Mouse (Mus musculus) hindbrain, postnatal 0 days (tissue): ENCODE data around the gene C2cd5. TPM values are rescaled to one million over a fixed set of nuclear protein-coding genes. Genes with fewer than 3 reads are reported as not detected.

Experiments used
- ATAC-seq: fragments of 200-750 bp; cut with Nextera tagmentation; 2 replicates; pipeline ENCODE4 v1.8.0; 2017; ENCODE audit warnings: mild to moderate bottlenecking, moderate TSS enrichment, moderate library complexity
- DNase-seq: peaks from one replicate; pipeline ENCODE4 v3.0.0-alpha.2; 2015; ENCODE audit warnings: low spot score
- H3K27ac ChIP-seq: fragments of 300-500 bp; sonication (generic); 2 replicates; pipeline ENCODE4 v1.5.1; 2014; ENCODE audit warnings: mild to moderate bottlenecking
- H3K27me3 ChIP-seq: fragments of 300-500 bp; sonication (generic); 2 replicates; pipeline ENCODE4 v1.6.1; 2014; ENCODE audit warnings: low read length, mixed read lengths; ENCODE audit not compliant: insufficient read depth
- H3K36me3 ChIP-seq: fragments of 300-500 bp; sonication (generic); 2 replicates; pipeline ENCODE4 v1.6.1; 2014; ENCODE audit warnings: low read length, mixed read lengths; ENCODE audit not compliant: insufficient read depth
- H3K4me1 ChIP-seq: fragments of 300-500 bp; sonication (generic); 2 replicates; pipeline ENCODE4 v1.6.1; 2014; ENCODE audit warnings: antibody characterized with exemption, low read length, mixed read lengths; ENCODE audit not compliant: insufficient read depth
- H3K4me2 ChIP-seq: fragments of 300-500 bp; sonication (generic); 2 replicates; pipeline ENCODE4 v1.6.1; 2014; ENCODE audit warnings: low read depth, mild to moderate bottlenecking, low read length, moderate library complexity, mixed read lengths
- H3K4me3 ChIP-seq: fragments of 300-500 bp; sonication (generic); 2 replicates; pipeline ENCODE4 v1.5.1; 2014; ENCODE audit warnings: low read length
- H3K9ac ChIP-seq: fragments of 300-500 bp; sonication (generic); replicated peaks from 2 replicates; pipeline ENCODE4 v1.6.1; 2014; ENCODE audit warnings: mild to moderate bottlenecking, low read length, moderate library complexity, mixed read lengths
- H3K9me3 ChIP-seq: fragments of 300-500 bp; sonication (generic); 2 replicates; pipeline ENCODE4 v1.6.1; 2016; ENCODE audit warnings: low read length, mixed read lengths
- CTCF ChIP-seq: IDR thresholded peaks from 2 replicates; pipeline ENCODE4 v1.5.1; 2016; ENCODE audit warnings: antibody characterized with exemption, control low read depth, low read depth
- WGBS: fragments of 180-500 bp; shearing (Covaris S2); extraction: QIAGEN DNeasy Blood & Tissue Kit; methylation state at CpG from one replicate; pipeline ENCODE4 v1.1.7; 2014; 5-methylcytosine and 5-hydroxymethylcytosine counted together
- polyA plus RNA-seq: library from polyadenylated mRNA; unstranded; fragments of >200 nt; fragmentation: Nextera tagmentation; extraction: Ambion mirVana; gene quantifications from 2 replicates; pipeline ENCODE4 v1.2.1, GENCODE M21; 2015
- total RNA-seq: library from RNA; depleted of rRNA; stranded (reverse); fragments of >200 nt; gene quantifications from 2 replicates; pipeline ENCODE4 v1.2.3, GENCODE M21; 2014

Gene C2cd5
- total and polyA plus RNA-seq, 2 experiments from 2014 or later = 24.4 to 38.2 TPM

DNA sequence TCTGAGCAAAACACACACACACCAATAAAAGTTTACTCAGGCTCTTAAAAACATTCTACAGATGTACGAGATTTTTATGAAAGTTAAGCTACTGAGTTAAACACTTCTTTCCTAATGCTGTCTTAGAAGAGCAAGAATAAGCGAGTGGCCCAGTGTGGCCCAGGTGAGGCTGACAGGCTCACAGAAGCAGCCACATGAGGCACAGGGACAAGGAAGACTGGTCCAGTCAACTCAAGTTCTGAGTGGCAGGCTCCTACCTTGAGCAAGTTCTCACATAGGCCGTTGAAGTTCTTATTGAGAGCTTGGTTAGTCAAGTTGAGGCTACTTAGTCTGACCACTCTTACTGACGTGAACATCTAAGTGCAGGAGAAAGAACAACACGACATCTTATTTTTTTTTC lies 69.4 kb downstream of the C2cd5 start:
- H3K27ac ChIP-seq = no peak overlapping the region
- 97% methylated on average over 5 of the region's 5 CpGs for WGBS
- no peak for DNase-seq
- no peaks in the 10 kb centered on the region for H3K4me1 ChIP-seq
- H3K4me3 ChIP-seq = no peak overlapping the region
- no peak for ATAC-seq
- no peak overlapping the region for H3K9ac ChIP-seq
- H3K9me3 ChIP-seq = no peaks in the 10 kb centered on the region
- no peak overlapping the region for H3K4me2 ChIP-seq
- H3K27me3 ChIP-seq = no peaks in the 10 kb centered on the region
- H3K36me3 ChIP-seq = peaks cover 52% of the 10 kb centered on the region
- TF ChIP-seq CTCF = no peak

DNA sequence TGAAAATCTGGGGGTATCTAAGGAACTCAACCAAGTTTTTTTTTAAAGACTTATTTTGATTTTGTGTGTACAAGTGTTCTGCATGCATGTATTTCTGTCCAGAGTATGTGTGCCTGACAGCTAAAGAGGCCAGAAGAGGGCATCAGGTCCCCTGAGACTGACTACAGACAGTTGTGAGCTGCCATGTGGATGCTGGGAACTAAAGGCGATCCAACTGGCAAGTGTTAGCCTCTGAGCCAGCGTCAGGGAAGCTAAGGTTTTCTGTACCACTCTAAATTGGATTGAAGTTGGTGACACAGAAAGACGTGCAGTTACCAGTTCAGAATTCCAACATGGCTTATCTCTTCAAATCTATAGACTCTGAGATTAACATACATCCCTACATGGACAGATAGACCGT lies 72.0 kb downstream of the C2cd5 start:
- no peak for TF ChIP-seq CTCF
- peaks cover 31% of the 10 kb centered on the region; the same call in 1 of the 2 replicates for H3K36me3 ChIP-seq
- no peak overlapping the region for H3K4me2 ChIP-seq
- 90% methylated on average over 4 of the region's 4 CpGs for WGBS
- DNase-seq = no peak
- H3K27me3 ChIP-seq = no peaks in the 10 kb centered on the region
- no peak overlapping the region for H3K27ac ChIP-seq
- H3K4me3 ChIP-seq = no peak overlapping the region
- no peak for ATAC-seq
- no peak overlapping the region for H3K9ac ChIP-seq
- no peaks in the 10 kb centered on the region for H3K9me3 ChIP-seq
- no peaks in the 10 kb centered on the region for H3K4me1 ChIP-seq

DNA sequence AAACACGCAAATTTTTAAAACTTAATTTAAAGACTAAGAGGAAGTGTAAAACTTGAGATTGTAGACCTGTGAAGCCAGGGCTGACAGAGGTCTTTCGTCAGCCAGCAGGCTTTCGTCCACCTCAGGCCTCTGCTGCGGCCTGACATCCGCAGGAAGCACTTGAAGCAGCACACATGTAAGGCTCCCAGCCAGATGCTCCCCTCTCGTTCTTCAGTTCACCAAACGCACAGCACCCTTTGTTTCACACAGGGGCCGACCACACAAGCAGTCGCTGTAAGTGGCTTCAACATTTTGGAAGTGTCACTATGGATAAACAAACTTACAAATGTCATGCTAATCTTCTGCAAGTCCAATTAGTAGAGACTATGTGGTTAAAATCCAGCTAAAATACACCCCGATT lies 72.5 kb downstream of the C2cd5 start:
- no peak for ATAC-seq
- H3K4me2 ChIP-seq = no peak overlapping the region
- no peak for DNase-seq
- no peak overlapping the region for H3K9ac ChIP-seq
- WGBS = 86% methylated on average over 10 of the region's 10 CpGs
- no peaks in the 10 kb centered on the region for H3K27me3 ChIP-seq
- no peak overlapping the region for H3K4me3 ChIP-seq
- no peaks in the 10 kb centered on the region for H3K9me3 ChIP-seq
- H3K4me1 ChIP-seq = no peaks in the 10 kb centered on the region
- peaks cover 26% of the 10 kb centered on the region; the same call in 1 of the 2 replicates for H3K36me3 ChIP-seq
- no peak for TF ChIP-seq CTCF
- H3K27ac ChIP-seq = no peak overlapping the region

DNA sequence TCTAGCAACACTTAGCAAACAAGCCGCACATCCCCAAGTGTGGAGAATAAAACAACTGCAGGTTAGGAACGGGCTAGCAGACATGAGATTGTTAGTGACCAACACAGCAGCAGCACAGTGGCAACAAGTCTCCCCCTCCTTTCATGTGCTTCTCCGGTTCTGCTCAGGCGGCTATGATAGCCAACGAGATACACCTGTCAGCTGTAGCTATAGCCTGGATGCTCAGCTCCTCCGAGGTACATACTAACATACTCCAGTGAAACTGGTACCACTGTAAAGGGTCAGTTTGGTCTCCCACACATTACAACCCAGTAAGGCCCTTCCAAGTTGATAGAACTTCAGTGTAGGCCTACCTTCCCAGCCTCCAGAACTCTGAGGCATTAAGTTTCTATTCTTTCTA lies 76.2 kb downstream of the C2cd5 start:
- Histone ChIP-seq H3K4me1 (no peaks in the 10 kb centered on the region), H3K4me2 (no peak overlapping the region), H3K4me3 (no peak overlapping the region), H3K36me3 (peaks cover 12% of the 10 kb centered on the region; the same call in 1 of the 2 replicates), H3K9me3 (no peaks in the 10 kb centered on the region), H3K9ac (no peak overlapping the region), H3K27ac (no peak overlapping the region), H3K27me3 (no peaks in the 10 kb centered on the region)
- over 99% methylated on average over 6 of the region's 6 CpGs for WGBS
- no peak for ATAC-seq
- no peak for DNase-seq
- TF ChIP-seq CTCF = no peak

DNA sequence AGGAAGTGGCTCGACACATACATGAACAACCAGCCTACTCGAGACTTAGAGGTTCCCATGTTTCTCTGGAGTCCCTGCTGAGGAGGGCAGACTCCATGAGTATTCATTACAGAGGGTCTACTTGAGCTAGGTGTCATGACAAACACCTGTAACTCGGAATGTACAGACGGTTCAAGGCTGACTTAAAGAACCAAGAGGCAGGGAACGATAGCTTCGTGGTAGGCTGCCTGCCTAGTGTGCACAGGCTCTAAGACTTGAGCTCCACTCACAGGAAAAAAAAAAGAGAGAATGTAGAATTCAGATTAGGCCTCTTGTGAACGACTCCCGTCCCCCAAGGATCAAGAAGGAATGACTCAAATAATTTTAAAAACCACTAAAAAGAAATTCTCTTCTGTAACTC lies 78.2 kb downstream of the C2cd5 start:
- H3K36me3 ChIP-seq = peaks cover 4% of the 10 kb centered on the region; the same call in 1 of the 2 replicates
- H3K4me2 ChIP-seq = no peak overlapping the region
- no peak overlapping the region for H3K9ac ChIP-seq
- H3K9me3 ChIP-seq = no peaks in the 10 kb centered on the region
- H3K4me1 ChIP-seq = no peaks in the 10 kb centered on the region
- no peak for TF ChIP-seq CTCF
- 93% methylated on average over 8 of the region's 8 CpGs for WGBS
- no peak overlapping the region for H3K4me3 ChIP-seq
- no peak for DNase-seq
- no peaks in the 10 kb centered on the region for H3K27me3 ChIP-seq
- H3K27ac ChIP-seq = no peak overlapping the region
- no peak for ATAC-seq

DNA sequence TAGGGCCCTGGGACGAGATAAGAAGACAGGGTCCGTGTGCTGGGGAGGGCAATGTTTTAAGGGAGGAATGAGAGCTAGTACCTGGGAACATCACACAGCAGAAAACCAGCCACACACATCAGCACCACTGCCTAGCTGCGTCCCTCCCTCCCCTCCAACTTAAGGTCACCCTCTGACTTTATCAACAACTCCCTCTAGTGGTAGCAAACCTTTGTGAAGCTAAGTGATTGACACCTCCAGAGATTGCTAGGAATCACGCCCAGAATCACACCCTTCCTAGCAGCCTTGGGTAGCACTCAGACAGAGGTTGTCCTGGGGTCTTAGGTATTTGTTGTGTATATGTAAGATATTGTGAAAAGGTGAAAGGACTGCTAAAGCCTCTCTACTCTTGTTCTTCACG lies 79.3 kb downstream of the C2cd5 start:
- H3K9ac ChIP-seq = no peak overlapping the region
- H3K27ac ChIP-seq = no peak overlapping the region
- no peak overlapping the region for H3K4me2 ChIP-seq
- no peaks in the 10 kb centered on the region for H3K27me3 ChIP-seq
- WGBS = 66% methylated on average over 5 of the region's 5 CpGs
- peaks cover 9% of the 10 kb centered on the region; the same call in 1 of the 2 replicates for H3K36me3 ChIP-seq
- H3K9me3 ChIP-seq = no peaks in the 10 kb centered on the region
- no peak overlapping the region for H3K4me3 ChIP-seq
- DNase-seq (peak; percentile 66), ATAC-seq (0 out of 2 replicates have a peak, but pooled peaks have one; percentile 43)
- peak; percentile 65 for TF ChIP-seq CTCF
- H3K4me1 ChIP-seq = no peaks in the 10 kb centered on the region

DNA sequence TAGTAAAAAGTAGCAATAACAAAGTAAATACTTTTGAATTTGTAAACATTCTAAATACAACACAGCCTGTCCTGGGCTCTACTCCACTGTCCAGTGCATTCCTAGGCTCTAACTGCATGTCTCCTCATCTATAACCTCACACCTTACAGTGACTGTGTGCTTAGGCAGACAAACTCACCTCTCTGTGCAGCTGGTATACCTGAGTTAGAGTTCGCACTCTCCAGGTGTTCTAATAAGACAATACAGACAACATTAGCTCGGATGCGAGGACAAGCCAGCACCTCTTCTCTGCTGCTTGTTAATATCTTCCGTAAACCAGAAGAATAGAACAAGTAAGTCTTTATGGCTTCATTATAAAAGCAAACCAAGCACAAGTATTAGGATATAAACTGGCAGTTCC lies 79.8 kb downstream of the C2cd5 start:
- peaks cover 9% of the 10 kb centered on the region; the same call in 1 of the 2 replicates for H3K36me3 ChIP-seq
- no peaks in the 10 kb centered on the region for H3K4me1 ChIP-seq
- H3K9ac ChIP-seq = no peak overlapping the region
- H3K4me3 ChIP-seq = no peak overlapping the region
- 96% methylated on average over 4 of the region's 4 CpGs for WGBS
- no peaks in the 10 kb centered on the region for H3K9me3 ChIP-seq
- H3K4me2 ChIP-seq = no peak overlapping the region
- DNase-seq (no peak), ATAC-seq (no peak)
- H3K27me3 ChIP-seq = no peaks in the 10 kb centered on the region
- TF ChIP-seq CTCF = no peak
- H3K27ac ChIP-seq = no peak overlapping the region
